Mouse (Mus musculus) right cerebral cortex, postnatal 36 days (tissue): ENCODE results near the gene Cog6.
"Not testable (repeated sequence)": the region's sequence is repeated elsewhere in the genome, so short reads cannot be mapped to it uniquely, and the experiment has no call there.

ENCODE experiments used
- DNase-seq, 2 experiments: peaks; one replicate each; pipeline ENCODE4 v3.0.0; 2022; ENCODE audit warnings: low spot score in 2 of 2, mixed read lengths in 1 of 2

Gene Cog6

DNA sequence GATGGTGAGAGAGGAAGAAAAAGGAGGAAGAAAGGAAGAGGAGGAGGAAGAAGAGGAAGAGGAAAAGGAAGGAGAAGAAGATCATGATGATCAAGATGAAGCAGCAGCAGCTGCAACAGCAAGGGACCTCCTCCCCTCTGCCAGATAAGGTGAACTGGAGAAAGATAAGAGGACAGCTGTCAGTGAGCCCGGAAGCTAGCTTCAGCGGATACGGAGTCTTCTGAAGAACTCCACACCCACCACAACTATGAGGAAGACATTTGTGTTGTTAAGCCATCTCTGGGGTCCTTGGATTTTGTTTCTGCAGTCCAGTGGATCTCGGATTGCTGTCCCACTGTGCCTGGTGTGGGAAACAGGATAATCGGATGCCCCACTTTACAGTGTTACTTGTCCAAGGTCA is 15.4 kb upstream of the Cog6 start:
- DNase-seq: no peak

DNA sequence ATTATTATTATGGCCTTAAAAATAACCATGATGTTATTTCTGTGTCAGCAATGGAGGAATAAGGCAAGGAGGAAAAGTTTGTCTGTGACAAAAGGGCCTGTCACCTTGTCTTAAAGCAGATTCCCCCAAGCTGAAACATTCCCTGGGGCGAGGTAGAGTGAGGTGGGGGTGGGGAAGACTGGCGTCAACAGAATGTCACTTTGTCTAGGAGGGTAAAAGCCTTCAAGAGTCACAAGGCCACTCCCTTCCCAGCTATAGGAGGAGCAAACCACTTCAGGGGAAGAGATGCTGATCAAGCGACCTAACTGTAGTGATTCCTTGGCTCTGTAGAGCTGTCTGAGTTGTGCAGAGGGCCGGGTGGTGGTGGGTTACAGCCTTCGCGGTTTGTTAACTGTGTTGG is 14.5 kb upstream of the Cog6 start:
- no peak for DNase-seq

DNA sequence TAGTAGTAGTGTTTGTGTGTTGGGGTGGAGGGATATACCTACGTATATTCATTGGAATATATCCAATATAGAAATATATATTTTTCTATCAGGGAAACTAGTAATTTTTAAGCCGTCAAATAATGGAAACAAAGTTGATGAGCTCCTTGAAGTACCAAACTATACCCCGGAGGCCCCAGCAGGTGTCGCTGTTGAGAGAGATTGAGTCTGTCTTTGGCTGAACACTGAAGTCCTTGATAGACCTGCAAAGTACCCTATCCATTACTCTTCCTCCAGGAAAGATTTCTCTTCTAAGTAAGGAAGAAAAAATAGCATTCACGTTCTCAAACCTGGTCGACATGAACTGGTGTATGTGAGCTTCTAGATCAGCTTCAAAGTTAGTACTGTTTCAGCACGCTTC is 12.0 kb upstream of the Cog6 start:
- peak in 1 of 2 experiments; percentile 38 for DNase-seq

DNA sequence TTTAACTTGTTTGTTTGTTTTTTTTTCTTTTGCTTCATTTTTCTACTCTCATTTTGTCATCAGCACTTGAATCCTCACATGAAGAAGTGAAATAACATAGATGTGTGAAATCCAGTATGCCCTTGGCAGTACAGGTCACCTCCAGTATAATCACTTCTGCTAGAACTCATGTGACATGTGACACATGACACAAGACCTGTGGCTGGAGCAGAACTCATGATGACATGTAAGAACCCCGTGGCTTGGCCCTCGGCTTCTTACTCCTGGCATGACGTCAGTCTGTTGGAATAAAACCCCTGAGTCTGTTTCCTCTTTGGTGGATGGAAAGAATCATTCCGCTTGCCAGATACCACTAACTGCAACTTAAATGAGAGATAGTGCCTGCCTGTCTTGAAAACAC is 10.3 kb upstream of the Cog6 start:
- DNase-seq: no peak

DNA sequence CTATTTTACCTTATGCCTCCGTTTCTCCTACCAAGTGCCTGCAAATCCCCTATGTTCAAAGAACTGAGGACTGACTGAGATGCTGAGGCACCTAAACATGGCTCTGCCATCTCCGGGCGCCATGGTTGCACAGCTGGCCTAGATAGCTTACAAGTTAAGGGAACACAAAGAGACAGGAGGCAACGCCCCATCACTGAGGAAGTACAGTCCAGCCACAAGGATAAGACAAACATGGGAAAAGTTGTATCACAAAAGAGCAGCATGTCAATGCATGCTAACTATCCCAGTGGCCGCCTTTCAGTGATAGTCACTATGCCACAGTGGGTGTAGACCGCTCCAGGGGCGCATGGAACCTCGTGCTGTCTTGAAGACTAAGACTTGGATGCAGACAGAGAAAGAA is 9.6 kb downstream of the Cog6 start:
- no peak for DNase-seq

DNA sequence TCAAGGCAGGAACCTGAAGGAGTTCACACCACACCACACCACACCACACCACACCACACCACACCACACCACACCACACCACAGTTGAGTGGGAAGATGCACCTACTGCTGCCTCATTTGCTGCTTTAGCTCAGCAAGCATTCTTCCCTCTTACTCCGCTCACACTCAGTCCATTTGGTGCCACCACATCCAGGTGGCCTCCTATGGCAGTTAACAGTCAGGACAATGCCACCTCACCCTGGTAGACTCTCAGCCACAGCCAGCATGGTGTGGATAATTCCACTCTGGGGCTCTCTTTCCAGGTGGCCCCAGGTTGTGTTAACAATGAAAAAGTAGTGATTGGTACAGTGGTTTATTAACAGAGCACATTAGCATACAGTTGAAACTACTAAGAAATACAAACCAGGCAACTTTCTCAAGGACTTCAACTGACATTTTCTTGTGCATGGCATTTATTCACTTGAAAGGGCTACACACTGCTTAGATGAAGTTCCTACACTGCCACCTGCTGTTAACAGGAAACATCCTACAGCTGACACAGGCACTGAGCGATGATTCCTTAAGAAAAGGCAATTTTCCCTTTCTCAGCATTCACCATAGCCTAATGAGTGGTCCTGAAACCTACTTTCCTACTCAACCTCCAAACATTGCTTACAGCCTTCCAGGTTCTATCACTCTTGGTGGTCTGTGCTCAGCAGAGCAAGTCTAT is 12.5 kb downstream of the Cog6 start:
- no peak for DNase-seq

DNA sequence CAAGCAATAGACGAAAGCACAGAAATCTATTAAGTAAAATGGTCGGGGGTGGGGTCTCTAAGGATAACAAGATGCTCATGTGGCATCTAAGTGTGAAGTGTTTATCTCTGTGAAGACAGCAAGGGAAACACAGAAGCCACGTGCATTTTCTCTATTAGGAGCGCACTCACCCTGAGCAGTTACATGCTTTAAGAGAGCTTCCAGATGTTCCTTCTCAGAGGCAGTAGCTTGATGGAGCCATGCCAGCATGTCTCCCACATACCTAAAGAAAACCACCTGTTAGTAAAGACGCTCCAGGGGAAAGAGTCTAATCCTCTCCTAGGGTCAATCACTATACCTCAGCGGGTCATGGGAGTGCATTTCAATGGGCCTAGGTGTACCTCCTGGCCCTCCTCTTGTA is 15.0 kb downstream of the Cog6 start:
- no peak for DNase-seq

DNA sequence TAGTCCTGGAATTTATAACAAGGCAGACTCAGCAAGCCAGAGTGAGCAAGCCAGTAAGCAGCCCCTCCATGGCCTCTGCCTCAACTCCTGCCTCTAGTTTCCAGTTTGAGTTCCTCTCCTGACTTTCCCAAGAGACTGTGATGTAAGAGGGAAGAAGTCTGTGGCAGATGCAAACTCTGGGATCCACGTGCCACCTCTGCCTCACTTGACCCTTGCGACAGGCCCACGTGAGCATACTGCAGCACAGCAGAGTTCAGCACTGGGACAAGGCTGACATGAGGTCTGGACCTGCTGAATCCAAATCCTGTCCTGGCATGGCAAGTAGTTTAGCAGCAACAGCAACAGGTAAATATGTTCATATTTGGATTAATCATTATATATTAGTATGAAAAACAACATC is 17.0 kb downstream of the Cog6 start:
- DNase-seq: no peak

DNA sequence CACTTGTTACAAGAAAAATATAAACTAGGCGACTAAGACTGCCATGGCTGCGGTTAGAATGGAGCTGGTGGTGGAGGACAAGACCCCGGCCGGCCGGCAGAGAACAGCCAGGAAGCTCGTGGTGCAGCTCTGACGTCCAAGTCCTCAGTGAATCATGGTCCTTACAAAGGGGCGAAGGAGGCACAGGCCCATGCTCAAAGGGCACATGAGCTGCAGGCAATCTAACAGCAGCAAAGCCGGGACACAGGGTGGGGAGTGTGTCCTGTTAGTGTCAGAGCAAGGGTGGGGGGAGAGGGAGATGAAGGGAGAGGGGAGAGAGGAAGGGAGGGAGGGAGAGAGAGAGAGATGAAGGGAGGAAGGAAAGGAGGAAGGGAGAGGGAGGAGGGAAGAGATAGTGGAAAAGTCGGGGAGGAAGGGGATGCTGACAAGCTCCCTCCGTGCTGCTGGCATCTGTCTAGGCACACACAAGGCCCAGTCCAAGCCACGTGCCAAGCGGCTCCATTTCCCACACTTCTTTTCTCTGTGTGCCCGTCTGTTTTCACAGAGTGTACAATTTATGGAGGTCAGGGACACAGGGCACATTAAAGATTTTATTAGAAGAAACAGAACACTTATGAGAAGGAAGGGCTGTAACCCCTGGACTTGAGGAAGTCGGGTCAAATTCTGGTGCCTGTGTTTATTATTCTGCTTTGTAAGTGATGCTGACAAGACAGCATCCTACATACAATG is 17.9 kb downstream of the Cog6 start:
- no peak for DNase-seq

DNA sequence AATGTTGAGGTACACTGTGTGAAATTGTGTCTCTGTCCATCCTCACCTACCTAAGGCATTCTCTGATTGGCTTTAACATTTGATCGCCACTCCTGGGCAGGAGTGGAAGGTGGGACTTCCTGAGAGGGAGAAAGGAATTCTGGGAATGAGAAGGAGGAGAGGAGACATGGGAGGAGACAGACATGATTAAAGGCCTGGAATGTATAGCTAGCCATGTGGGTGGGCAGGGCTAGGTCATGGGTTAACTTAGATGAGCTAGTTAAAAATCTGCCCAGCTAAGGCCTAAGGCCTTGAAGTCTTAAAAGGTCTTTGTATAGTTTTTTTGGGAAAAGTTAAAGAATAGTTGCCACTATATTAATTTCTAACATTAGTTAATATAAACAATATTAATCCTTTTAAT is 19.7 kb downstream of the Cog6 start:
- DNase-seq: no peak

DNA sequence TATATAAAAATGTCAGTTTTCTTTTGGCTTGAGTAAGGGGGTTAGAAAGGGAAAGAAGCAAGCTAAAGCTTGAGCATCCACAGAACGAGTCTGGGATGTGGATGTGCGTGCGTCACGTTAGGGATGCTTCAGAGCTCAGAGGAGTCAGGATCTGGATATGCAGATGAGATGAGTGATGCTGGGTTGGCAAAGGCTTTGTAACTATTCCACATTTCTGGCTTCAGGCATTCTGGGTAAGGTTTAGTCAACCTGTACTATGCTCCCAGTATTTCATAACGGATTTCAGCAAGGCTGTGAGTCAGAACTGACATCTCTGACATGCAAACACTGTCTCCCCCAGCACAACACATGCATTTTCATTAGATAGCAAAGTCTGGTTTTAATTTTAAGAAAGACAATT is 20.4 kb downstream of the Cog6 start:
- no peak for DNase-seq

DNA sequence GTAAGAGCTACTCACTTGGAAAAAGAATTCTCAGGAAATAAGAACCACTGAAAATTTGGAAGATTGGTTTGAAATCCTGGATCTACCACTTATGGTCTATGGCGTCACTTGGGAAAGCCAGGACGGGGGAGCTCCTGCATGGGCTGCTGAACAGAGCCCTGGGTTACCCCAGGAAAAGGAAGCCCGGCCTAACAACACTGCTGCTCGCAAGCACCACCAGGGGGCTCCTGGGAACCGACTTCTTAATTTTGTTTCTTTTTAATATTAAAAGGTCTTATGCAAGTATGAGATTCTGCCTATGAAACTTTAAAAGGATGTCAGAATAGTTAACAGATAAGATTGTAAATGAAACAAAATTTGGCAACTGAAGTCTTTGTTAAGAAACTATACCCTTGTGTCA is 22.4 kb downstream of the Cog6 start:
- no peak for DNase-seq

DNA sequence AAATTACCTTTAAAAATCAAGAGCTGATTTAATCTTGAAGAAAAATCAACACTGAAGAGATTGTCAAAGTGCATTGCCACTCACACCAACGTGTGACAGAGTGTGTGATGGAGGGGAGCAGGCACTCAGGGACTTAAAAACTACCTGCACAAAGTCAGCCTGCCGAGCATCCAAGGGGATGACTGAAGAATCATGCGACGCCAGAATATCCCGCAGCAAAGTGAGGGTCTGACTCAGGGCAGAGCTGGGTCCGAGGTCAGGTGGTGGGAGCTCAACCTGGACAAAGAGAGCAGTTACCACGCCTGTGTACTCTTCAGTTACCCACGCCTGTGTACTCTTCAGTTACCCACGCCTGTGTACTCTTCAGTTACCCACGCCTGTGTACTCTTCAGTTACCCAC is 23.7 kb downstream of the Cog6 start:
- DNase-seq: no peak

DNA sequence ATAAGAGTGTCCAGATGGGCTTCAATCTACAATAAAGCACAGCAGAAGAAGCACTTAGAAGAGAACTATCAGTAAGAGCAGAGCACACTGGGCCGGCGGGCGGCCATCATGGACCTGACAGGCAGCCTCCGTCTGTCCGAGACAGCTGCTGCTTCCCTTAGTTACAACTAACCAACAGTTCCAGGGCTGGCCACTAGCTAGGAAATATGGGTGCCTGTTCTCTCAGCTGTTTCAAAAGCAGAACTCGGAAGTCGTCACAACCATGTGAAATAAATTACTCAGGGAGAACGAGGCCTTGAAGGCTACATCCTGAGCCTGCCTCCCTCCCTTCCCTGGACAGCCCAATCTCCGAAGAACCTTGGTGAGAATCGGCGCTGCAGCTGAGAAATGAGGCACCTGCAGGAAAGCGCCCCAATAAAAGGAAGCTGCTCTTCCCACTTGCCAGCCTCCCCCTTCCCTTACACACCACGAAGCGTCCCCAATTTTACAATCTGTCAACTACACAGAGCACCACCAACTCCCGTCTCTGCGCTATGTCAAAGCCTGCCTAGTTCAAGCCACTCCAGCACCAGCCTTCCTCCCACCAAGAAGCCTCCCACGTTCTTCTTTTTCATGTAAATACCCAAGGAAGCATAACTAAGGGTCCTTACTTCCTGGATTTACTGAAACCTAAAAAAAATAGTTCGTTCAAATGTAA is 26.8 kb downstream of the Cog6 start:
- DNase-seq: no peak

DNA sequence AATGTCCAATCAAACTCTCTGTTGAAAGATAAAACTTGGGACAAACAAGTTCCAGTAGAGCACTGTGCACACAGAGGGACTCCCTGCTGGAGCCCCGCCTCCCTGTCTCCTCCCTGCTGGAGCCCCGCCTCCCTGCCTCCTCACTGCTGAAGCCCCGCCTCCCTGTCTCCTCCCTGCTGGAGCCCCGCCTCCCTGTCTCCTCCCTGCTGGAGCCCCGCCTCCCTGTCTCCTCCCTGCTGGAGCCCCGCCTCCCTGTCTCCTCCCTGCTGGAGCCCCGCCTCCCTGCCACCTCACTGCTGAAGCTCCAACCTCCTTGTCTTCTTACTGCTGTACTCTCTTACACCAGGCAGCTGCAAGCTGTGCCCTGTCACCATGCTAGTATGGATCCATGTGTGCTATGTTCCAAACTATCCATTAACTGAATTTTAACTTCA is 31.5 kb downstream of the Cog6 start:
- DNase-seq: not testable (repeated sequence)

DNA sequence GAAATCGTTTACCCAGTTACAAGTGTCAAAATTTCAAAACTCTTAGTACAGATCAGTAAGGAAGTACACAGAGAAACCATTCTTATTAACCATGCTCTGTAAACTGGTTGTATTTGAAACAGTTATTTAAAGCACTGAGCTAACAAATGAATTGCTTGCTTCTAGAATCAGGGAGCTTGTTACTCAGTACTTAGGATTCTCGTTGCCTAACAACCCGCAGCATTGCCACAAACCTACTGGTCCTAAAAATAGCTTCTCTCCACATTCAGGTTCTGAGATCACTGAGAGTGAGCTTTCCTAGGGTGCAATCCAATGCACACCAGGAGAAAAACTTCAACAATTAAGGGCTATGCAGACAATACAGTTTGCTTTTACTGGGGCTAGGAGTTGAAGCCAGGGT is 33.3 kb downstream of the Cog6 start:
- peak in 1 of 2 experiments; percentile 41 for DNase-seq

DNA sequence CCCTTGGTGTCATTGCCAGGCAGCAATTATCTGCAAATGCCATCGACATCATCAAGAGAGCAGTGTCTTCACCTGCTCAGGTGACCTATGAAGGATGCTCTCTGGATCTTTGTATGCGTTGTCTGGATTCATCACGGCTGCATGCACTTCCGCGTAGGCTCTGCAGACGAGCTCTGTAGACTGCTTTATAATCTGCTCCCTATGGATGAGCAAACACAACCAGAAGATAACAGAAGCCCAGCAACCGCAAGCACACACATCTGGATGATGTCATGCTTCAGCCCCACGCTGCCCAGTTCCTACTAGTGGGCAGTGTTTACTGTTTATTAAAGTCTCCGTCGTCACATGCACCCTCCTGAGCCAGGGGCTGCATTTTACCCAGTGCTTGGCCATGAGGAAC is 34.0 kb downstream of the Cog6 start:
- no peak for DNase-seq

DNA sequence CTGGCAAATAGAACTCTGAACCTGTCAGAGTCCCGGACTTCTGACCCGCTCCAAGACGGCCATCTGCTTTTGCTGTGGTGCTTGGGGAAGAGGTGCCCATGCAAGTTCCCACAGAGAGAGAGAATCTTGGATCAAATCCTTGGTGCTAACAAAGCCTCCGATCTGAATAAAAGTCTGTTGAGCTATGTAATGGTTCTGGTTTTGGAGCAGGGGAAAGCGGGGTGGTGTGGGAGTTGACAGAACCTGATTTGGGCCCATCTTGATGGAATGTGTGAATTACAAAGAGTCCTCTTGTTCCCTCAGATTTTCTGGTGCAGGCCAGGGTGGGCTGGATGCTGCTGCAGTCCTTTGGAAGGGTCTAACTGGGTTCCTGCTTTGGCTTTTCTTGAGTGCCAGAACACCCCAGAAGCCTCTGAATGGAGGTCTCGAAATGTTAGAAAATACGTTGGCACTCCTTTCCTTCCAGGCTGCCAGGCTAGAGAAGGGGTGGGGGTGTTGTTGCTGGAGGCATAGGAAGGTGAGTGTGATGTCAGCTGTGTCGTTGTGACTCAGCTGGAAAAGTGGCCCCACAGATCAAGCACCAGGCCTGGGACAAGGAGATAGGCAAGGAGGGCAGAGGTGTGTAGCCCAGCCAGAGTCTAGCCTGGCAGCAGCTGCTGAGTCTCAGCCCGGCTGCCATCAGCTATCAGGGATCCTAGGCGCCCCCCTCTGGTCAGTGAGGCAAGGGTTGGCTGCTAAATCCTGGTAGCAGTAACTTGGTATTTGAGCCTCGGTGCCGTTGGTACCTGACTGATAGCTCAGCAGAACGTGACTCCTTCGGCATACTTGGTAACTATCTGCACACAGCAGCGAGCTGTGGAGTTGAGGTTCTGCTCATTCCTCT is 42.1 kb downstream of the Cog6 start:
- DNase-seq: peak; percentile 63

DNA sequence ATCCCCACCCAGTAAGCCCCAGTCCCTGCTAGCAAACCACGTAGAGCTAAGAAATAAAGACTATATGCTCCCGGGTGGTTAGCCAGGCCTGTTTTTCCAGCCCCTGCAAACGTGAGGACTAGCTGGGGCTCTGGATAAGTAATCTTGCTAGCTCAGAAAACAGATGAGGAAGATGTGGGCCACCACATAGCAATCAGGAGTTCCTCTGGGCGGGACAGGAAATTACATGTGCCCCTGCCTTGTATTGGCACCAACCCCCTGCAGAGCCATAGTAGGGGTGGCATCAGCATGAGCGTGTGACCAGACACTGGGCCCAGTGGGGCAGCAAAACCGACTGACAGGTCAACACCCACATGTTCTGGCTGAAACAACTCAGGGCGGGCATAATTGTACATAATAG is 44.1 kb downstream of the Cog6 start:
- DNase-seq: no peak

DNA sequence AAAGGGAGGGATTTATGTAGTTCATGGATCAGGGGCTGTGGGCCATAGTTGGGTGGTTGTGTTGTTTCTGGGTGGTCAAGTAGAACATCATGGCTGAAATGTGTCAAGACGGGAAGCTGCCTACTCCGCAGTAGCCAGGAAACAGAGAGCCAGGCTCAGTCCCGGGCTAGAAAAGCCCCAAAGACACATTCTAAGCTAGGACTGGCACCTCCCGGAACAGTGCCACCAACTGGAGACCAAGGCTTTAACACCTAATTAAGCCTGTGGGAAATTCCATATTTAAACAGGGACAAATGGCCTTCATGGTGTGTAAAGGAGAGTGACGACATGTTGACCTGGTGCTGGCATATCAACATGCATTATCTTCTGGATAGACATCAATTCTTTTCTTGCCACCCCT is 50.0 kb downstream of the Cog6 start:
- no peak for DNase-seq

DNA sequence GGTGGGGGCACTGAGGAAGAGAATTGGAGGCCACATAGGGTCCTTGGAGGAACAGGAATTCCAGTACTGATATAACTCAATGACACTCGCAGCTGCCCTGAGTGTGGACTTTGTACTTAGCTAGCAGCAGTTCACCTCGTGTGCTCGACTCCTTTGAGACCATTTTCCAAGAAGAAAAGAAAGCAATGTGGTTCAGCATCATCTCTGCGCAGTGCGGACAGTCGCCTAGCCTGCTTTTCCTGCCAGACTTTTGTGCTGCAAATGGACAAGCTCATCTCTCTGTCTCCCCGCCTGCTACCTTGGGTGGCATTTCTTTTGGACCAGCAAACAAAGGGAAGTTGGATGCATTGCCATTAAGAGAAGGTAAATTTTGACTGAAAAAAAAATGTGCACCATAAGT is 52.8 kb downstream of the Cog6 start:
- no peak for DNase-seq

DNA sequence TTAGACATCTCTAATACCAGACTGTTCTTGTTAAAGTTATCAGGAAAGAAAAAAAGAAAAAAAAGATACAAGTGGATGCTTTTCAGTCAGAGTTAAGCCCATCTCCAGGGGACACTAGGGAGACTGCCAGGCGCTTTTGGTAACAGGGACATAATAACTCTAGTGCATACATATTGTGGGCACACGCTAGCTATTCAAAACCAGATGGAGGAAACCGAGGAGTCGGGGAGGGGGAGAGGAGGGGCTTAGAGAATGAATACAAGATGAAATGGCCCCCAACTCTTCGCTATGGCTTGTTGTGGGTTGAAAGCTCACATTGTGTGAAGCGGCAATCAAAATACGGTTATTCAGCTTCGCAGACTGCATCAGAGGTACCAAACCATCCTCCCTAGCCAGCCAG is 53.6 kb downstream of the Cog6 start:
- no peak for DNase-seq
